Mouse (Mus musculus): ENCODE measurements at regions not wholly inside any gene's neighbourhood (a gene's known extent, or its start where the extent isn't known, plus 50 kb on each side); places are given as distances from the start of the nearest gene placed in this dataset.
A peak's percentile ranks its signal among the peaks of the same experiment; 100 is the strongest.

GRCm38 (mm10) chr1:35878426-35878825 lies 189.8 kb upstream of the Hs6st1 start:
- H3K4me1 ChIP-seq (ENCODE audit: control insufficient read depth, insufficient read depth, low read length) = peaks cover 8% of the 10 kb centered on the region
- no peak for TF ChIP-seq CTCF (IDR thresholded peaks at IDR 0.05; ENCODE audit: borderline replicate concordance, insufficient read depth, low read length)
- no peak for TF ChIP-seq POLR2A (IDR thresholded peaks at IDR 0.05; ENCODE audit: low read depth, low read length)
- no peak overlapping the region for H3K27ac ChIP-seq (ENCODE audit: insufficient read depth, low read length)
- no peak overlapping the region for H3K4me3 ChIP-seq (ENCODE audit: insufficient read depth, low read length)

- Histone ChIP-seq H3K27ac (ENCODE audit: insufficient read depth, low read length) (0 out of 2 replicates have a peak overlapping the region, but pooled peaks have one; percentile 7), H3K4me1 (ENCODE audit: control insufficient read depth, insufficient read depth, low read length) (peaks cover 8% of the 10 kb centered on the region), H3K4me3 (ENCODE audit: insufficient read depth, low read length) (no peak overlapping the region)
- no peak for TF ChIP-seq CTCF (IDR thresholded peaks at IDR 0.05; ENCODE audit: borderline replicate concordance, insufficient read depth, low read length)
- no peak for TF ChIP-seq POLR2A (IDR thresholded peaks at IDR 0.05; ENCODE audit: low read depth, low read length)
Measured at GRCm38 (mm10) chr1:35879388-35880093, 188.7 kb upstream of the Hs6st1 start.

- Histone ChIP-seq H3K27ac (ENCODE audit: insufficient read depth, low read length) (no peak overlapping the region), H3K4me3 (ENCODE audit: insufficient read depth, low read length) (no peak overlapping the region), H3K4me1 (ENCODE audit: control insufficient read depth, insufficient read depth, low read length) (peaks cover 7% of the 10 kb centered on the region)
- TF ChIP-seq CTCF (IDR thresholded peaks at IDR 0.05; ENCODE audit: borderline replicate concordance, insufficient read depth, low read length) = no peak
- no peak for TF ChIP-seq POLR2A (IDR thresholded peaks at IDR 0.05; ENCODE audit: low read depth, low read length)
Measured at GRCm38 (mm10) chr1:35880562-35881265, 187.5 kb upstream of the Hs6st1 start.

GRCm38 (mm10) chr1:35881521-35881920 lies 186.7 kb upstream of the Hs6st1 start:
- no peak overlapping the region for H3K4me3 ChIP-seq (ENCODE audit: insufficient read depth, low read length)

GRCm38 (mm10) chr1:35882101-35882500 lies 186.1 kb upstream of the Hs6st1 start:
- no peak overlapping the region for H3K27ac ChIP-seq (ENCODE audit: insufficient read depth, low read length)
- no peak overlapping the region for H3K4me3 ChIP-seq (ENCODE audit: insufficient read depth, low read length)
- TF ChIP-seq POLR2A (IDR thresholded peaks at IDR 0.05; ENCODE audit: low read depth, low read length) = no peak
- TF ChIP-seq CTCF (IDR thresholded peaks at IDR 0.05; ENCODE audit: borderline replicate concordance, insufficient read depth, low read length) = no peak
- H3K4me1 ChIP-seq (ENCODE audit: control insufficient read depth, insufficient read depth, low read length) = peaks cover 4% of the 10 kb centered on the region; the same call in 1 of the 2 replicates

More at GRCm38 (mm10) chr1:35881521-35881920, 186.7 kb upstream of the Hs6st1 start:
- Histone ChIP-seq H3K27ac (ENCODE audit: insufficient read depth, low read length) (no peak overlapping the region), H3K4me1 (ENCODE audit: control insufficient read depth, insufficient read depth, low read length) (peaks cover 4% of the 10 kb centered on the region; the same call in 1 of the 2 replicates)
- TF ChIP-seq POLR2A (IDR thresholded peaks at IDR 0.05; ENCODE audit: low read depth, low read length) (no peak), CTCF (IDR thresholded peaks at IDR 0.05; ENCODE audit: borderline replicate concordance, insufficient read depth, low read length) (no peak)

- no peaks in the 10 kb centered on the region for H3K4me1 ChIP-seq (ENCODE audit: control insufficient read depth, insufficient read depth, low read length)
- TF ChIP-seq POLR2A (IDR thresholded peaks at IDR 0.05; ENCODE audit: low read depth, low read length) (no peak), CTCF (IDR thresholded peaks at IDR 0.05; ENCODE audit: borderline replicate concordance, insufficient read depth, low read length) (no peak)
- no peak overlapping the region for H3K27ac ChIP-seq (ENCODE audit: insufficient read depth, low read length)
- H3K4me3 ChIP-seq (ENCODE audit: insufficient read depth, low read length) = no peak overlapping the region
Measured at GRCm38 (mm10) chr1:35889731-35890499, 178.3 kb upstream of the Hs6st1 start.

- no peak for TF ChIP-seq CTCF (IDR thresholded peaks at IDR 0.05; ENCODE audit: borderline replicate concordance, insufficient read depth, low read length)
- TF ChIP-seq POLR2A (IDR thresholded peaks at IDR 0.05; ENCODE audit: low read depth, low read length) = no peak
- Histone ChIP-seq H3K4me1 (ENCODE audit: control insufficient read depth, insufficient read depth, low read length) (no peaks in the 10 kb centered on the region), H3K4me3 (ENCODE audit: insufficient read depth, low read length) (no peak overlapping the region), H3K27ac (ENCODE audit: insufficient read depth, low read length) (no peak overlapping the region)
Measured at GRCm38 (mm10) chr1:35890500-35890900, 177.7 kb upstream of the Hs6st1 start.

GRCm38 (mm10) chr1:35899536-35899935 lies 168.7 kb upstream of the Hs6st1 start:
- TF ChIP-seq POLR2A (IDR thresholded peaks at IDR 0.05; ENCODE audit: low read depth, low read length) = no peak
- no peak for TF ChIP-seq CTCF (IDR thresholded peaks at IDR 0.05; ENCODE audit: borderline replicate concordance, insufficient read depth, low read length)
- H3K4me1 ChIP-seq (ENCODE audit: control insufficient read depth, insufficient read depth, low read length) = no peaks in the 10 kb centered on the region
- no peak overlapping the region for H3K4me3 ChIP-seq (ENCODE audit: insufficient read depth, low read length)
- H3K27ac ChIP-seq (ENCODE audit: insufficient read depth, low read length) = no peak overlapping the region

- TF ChIP-seq POLR2A (IDR thresholded peaks at IDR 0.05; ENCODE audit: low read depth, low read length) (no peak), CTCF (IDR thresholded peaks at IDR 0.05; ENCODE audit: borderline replicate concordance, insufficient read depth, low read length) (no peak)
- no peak overlapping the region for H3K4me3 ChIP-seq (ENCODE audit: insufficient read depth, low read length)
- H3K27ac ChIP-seq (ENCODE audit: insufficient read depth, low read length) = no peak overlapping the region; the same call in 1 of the 2 replicates
- H3K4me1 ChIP-seq (ENCODE audit: control insufficient read depth, insufficient read depth, low read length) = no peaks in the 10 kb centered on the region
Measured at GRCm38 (mm10) chr1:35904001-35904547, 164.1 kb upstream of the Hs6st1 start.

Measured in embryonic fibroblast, embryonic 13.5 days (primary cell).